21 mouse cellular contexts compared by ENCODE assay signal in genomic region chr1:171385171-171385570, GRCm38 (mm10). TPM values are rescaled to one million over a fixed set of nuclear protein-coding genes. Genes with fewer than 3 reads are reported as not detected.
DNase-seq lines count a peak whose midpoint lies in the region; ATAC-seq and TF ChIP-seq lines count a peak whose summit lies in the region.
"Had no signal": no experiment of that assay in that cellular context is flagged by ENCODE, and none has a peak within 500 bp of the region (broad histone marks: within the 10 kb centered on the region; RNA-seq: fewer than 3 reads in every experiment).

No protein-coding gene starts in this region.

- H3K27ac ChIP-seq in kidney, postnatal 0 days = no peak overlapping the region
- no peak overlapping the region for H3K27ac ChIP-seq in midbrain, postnatal 0 days (ENCODE audit: low read depth, low read length)
- no peak overlapping the region for H3K27ac ChIP-seq in midbrain, embryonic 13.5 days
- H3K27ac ChIP-seq in embryonic fibroblast, embryonic 13.5 days (ENCODE audit: insufficient read depth, low read length) = no peak overlapping the region
- H3K27ac ChIP-seq: embryonic facial prominence, embryonic 15.5 days; heart, embryonic 13.5 days; limb, embryonic 13.5 days; neural tube, embryonic 12.5 days had no signal

- no peaks in the 10 kb centered on the region for H3K36me3 ChIP-seq in kidney, postnatal 0 days (ENCODE audit: insufficient read depth, low read length)
- no peaks in the 10 kb centered on the region for H3K36me3 ChIP-seq in midbrain, postnatal 0 days (ENCODE audit: insufficient read depth, low read length)
- H3K36me3 ChIP-seq in midbrain, embryonic 13.5 days = no peaks in the 10 kb centered on the region
- H3K36me3 ChIP-seq: embryonic facial prominence, embryonic 15.5 days; heart, embryonic 13.5 days; limb, embryonic 13.5 days; neural tube, embryonic 12.5 days had no signal

- peak; percentile 44 for TF ChIP-seq CTCF in kidney, postnatal 0 days (IDR thresholded peaks at IDR 0.05; ENCODE audit: low read depth)
- TF ChIP-seq CTCF in midbrain, postnatal 0 days (IDR thresholded peaks at IDR 0.05) = 0 out of 2 replicates have a peak, but pooled peaks have one; percentile 5
- 0 out of 2 replicates have a peak, but pooled peaks have one; percentile 25 for TF ChIP-seq CTCF in embryonic fibroblast, embryonic 13.5 days (IDR thresholded peaks at IDR 0.05; ENCODE audit: borderline replicate concordance, insufficient read depth, low read length)

- ATAC-seq in kidney, postnatal 0 days (replicated peaks; ENCODE audit: low FRiP score, low read depth) = no peak
- no peak for ATAC-seq in midbrain, postnatal 0 days (ENCODE audit: low FRiP score)
- ATAC-seq in midbrain, embryonic 13.5 days = no peak
- ATAC-seq: CD4-positive, CD25-positive, alpha-beta regulatory T cell, adult 4 months had no signal

- no peak overlapping the region for H3K9ac ChIP-seq in kidney, postnatal 0 days (ENCODE audit: low read depth, low read length)
- H3K9ac ChIP-seq in midbrain, postnatal 0 days (replicated peaks; ENCODE audit: low read length, poor library complexity, severe bottlenecking) = no peak overlapping the region
- H3K9ac ChIP-seq in midbrain, embryonic 13.5 days (replicated peaks) = no peak overlapping the region
- H3K9ac ChIP-seq: embryonic facial prominence, embryonic 15.5 days; heart, embryonic 13.5 days; limb, embryonic 13.5 days; neural tube, embryonic 12.5 days had no signal

- no peak for DNase-seq in kidney, postnatal 0 days (ENCODE audit: low spot score)
- DNase-seq in kidney, adult 9 months = no peak
- DNase-seq in midbrain, postnatal 0 days (ENCODE audit: low spot score) = no peak
- DNase-seq in ovary, postnatal 10 days (ENCODE audit: low spot score) = no peak
- no peak for DNase-seq in gastrocnemius, postnatal 4 days (ENCODE audit: low spot score in 2 of 2)
- DNase-seq: adrenal gland, postnatal 36 days; cerebellum, adult 2 months; cerebellum, postnatal 36 days; heart, adult 11 months; kidney, adult 8-10 months; kidney, postnatal 4 days; thymus, adult 2 months had no signal

- H3K4me2 ChIP-seq in kidney, postnatal 0 days (ENCODE audit: low read length) = no peak overlapping the region
- H3K4me2 ChIP-seq in midbrain, postnatal 0 days (ENCODE audit: low read depth, low read length, poor library complexity, severe bottlenecking) = no peak overlapping the region
- H3K4me2 ChIP-seq in midbrain, embryonic 13.5 days (replicated peaks) = no peak overlapping the region
- H3K4me2 ChIP-seq: embryonic facial prominence, embryonic 15.5 days; heart, embryonic 13.5 days; limb, embryonic 13.5 days; midbrain, embryonic 11.5 days; neural tube, embryonic 12.5 days had no signal

- WGBS in kidney, postnatal 0 days = 69% methylated on average over 9 of the region's 9 CpGs
- 74% methylated on average over 9 of the region's 9 CpGs for WGBS in midbrain, postnatal 0 days
- 69% methylated on average over 9 of the region's 9 CpGs for WGBS in midbrain, embryonic 13.5 days

- H3K27me3 ChIP-seq in kidney, postnatal 0 days (ENCODE audit: insufficient read depth, low read length) = peaks cover 2% of the 10 kb centered on the region; the same call in 1 of the 2 replicates
- no peaks in the 10 kb centered on the region for H3K27me3 ChIP-seq in midbrain, postnatal 0 days (ENCODE audit: insufficient read depth, low read length)
- peaks cover 22% of the 10 kb centered on the region for H3K27me3 ChIP-seq in midbrain, embryonic 13.5 days

- TF ChIP-seq POLR2A in embryonic fibroblast, embryonic 13.5 days (IDR thresholded peaks at IDR 0.05; ENCODE audit: low read depth, low read length) = no peak

- H3K4me1 ChIP-seq in kidney, postnatal 0 days (replicated peaks; ENCODE audit: insufficient read depth, low read length) = peaks cover under 1% of the 10 kb centered on the region; the same call in 1 of the 2 replicates
- no peaks in the 10 kb centered on the region for H3K4me1 ChIP-seq in midbrain, postnatal 0 days (ENCODE audit: insufficient read depth, low read length)
- peaks cover 6% of the 10 kb centered on the region; the same call in 1 of the 2 replicates for H3K4me1 ChIP-seq in midbrain, embryonic 13.5 days (replicated peaks)
- no peaks in the 10 kb centered on the region for H3K4me1 ChIP-seq in embryonic fibroblast, embryonic 13.5 days (ENCODE audit: control insufficient read depth, insufficient read depth, low read length)

- no peaks in the 10 kb centered on the region for H3K9me3 ChIP-seq in kidney, postnatal 0 days (replicated peaks; ENCODE audit: low read length)
- no peaks in the 10 kb centered on the region for H3K9me3 ChIP-seq in midbrain, postnatal 0 days (ENCODE audit: low read length)
- no peaks in the 10 kb centered on the region for H3K9me3 ChIP-seq in midbrain, embryonic 13.5 days
- H3K9me3 ChIP-seq: embryonic facial prominence, embryonic 15.5 days; heart, embryonic 13.5 days; limb, embryonic 13.5 days; neural tube, embryonic 12.5 days had no signal

- no peak overlapping the region for H3K4me3 ChIP-seq in kidney, postnatal 0 days (replicated peaks; ENCODE audit: low read depth, low read length)
- H3K4me3 ChIP-seq in midbrain, postnatal 0 days (ENCODE audit: low read depth, low read length) = no peak overlapping the region
- no peak overlapping the region for H3K4me3 ChIP-seq in midbrain, embryonic 13.5 days (replicated peaks)
- no peak overlapping the region for H3K4me3 ChIP-seq in embryonic fibroblast, embryonic 13.5 days (ENCODE audit: insufficient read depth, low read length)
- H3K4me3 ChIP-seq: embryonic facial prominence, embryonic 15.5 days; heart, embryonic 13.5 days; limb, embryonic 13.5 days; neural tube, embryonic 12.5 days had no signal

RNA-seq across cellular contexts. Expression of gene Arhgap30, which starts 3.6 kb away (rescaled TPM):
- 0.83 and 0.99 TPM in 2 replicates for polyA plus RNA-seq in kidney, postnatal 0 days (2015; fragmentation: Nextera tagmentation; extraction: Ambion mirVana)
- total RNA-seq in midbrain, postnatal 0 days (2014; rRNA removed) = 0.82 and 1.1 TPM in 2 replicates
- polyA plus RNA-seq in midbrain, postnatal 0 days (2015; fragmentation: Nextera tagmentation; extraction: Ambion mirVana) = 0.75 and 0.81 TPM in 2 replicates
- 0.63 TPM in 2 replicates for polyA plus RNA-seq in midbrain, embryonic 13.5 days (2015; fragmentation: Nextera tagmentation; extraction: Ambion mirVana)
- polyA plus RNA-seq in embryonic fibroblast, embryonic 13.5 days (2011; ENCODE audit: insufficient read length, low read depth, missing spikeins) = 0.47 TPM in 1 of 2 replicates, not detected in the other
- total RNA-seq in gastrocnemius, postnatal 4 days (2021) = 1 to 10 TPM; 3.3 to 3.5 TPM

RNA-seq across cellular contexts. Expression of gene Nectin4, which starts 15.3 kb away (rescaled TPM):
- polyA plus RNA-seq in kidney, postnatal 0 days (2015; fragmentation: Nextera tagmentation; extraction: Ambion mirVana) = 3.7 and 3.8 TPM in 2 replicates
- total RNA-seq in midbrain, postnatal 0 days (2014; rRNA removed) = 4.7 and 9.3 TPM in 2 replicates
- polyA plus RNA-seq in midbrain, postnatal 0 days (2015; fragmentation: Nextera tagmentation; extraction: Ambion mirVana) = 4.8 TPM in 2 replicates
- polyA plus RNA-seq in midbrain, embryonic 13.5 days (2015; fragmentation: Nextera tagmentation; extraction: Ambion mirVana) = 0.70 and 0.97 TPM in 2 replicates
- polyA plus RNA-seq in embryonic fibroblast, embryonic 13.5 days (2011; ENCODE audit: insufficient read length, low read depth, missing spikeins) = 0.15 TPM in 1 of 2 replicates, not detected in the other
- total RNA-seq in gastrocnemius, postnatal 4 days (2021) = under 1 TPM; 0.21 to 0.25 TPM
- total RNA-seq: gastrocnemius, adult 8-10 months had no signal

RNA-seq across cellular contexts. Expression of gene Klhdc9, which starts 24.6 kb away (rescaled TPM):
- 5.7 and 6.4 TPM in 2 replicates for polyA plus RNA-seq in kidney, postnatal 0 days (2015; fragmentation: Nextera tagmentation; extraction: Ambion mirVana)
- total RNA-seq in midbrain, postnatal 0 days (2014; rRNA removed) = 4.0 and 4.5 TPM in 2 replicates
- 6.3 and 6.4 TPM in 2 replicates for polyA plus RNA-seq in midbrain, postnatal 0 days (2015; fragmentation: Nextera tagmentation; extraction: Ambion mirVana)
- polyA plus RNA-seq in midbrain, embryonic 13.5 days (2015; fragmentation: Nextera tagmentation; extraction: Ambion mirVana) = 4.2 and 4.6 TPM in 2 replicates
- polyA plus RNA-seq in embryonic fibroblast, embryonic 13.5 days (2011; ENCODE audit: insufficient read length, low read depth, missing spikeins) = not detected in 2 replicates
- under 1 TPM; 0.74 to 0.83 TPM for total RNA-seq in gastrocnemius, postnatal 4 days (2021)
- total RNA-seq: gastrocnemius, adult 8-10 months had no signal

RNA-seq across cellular contexts. Expression of gene Usf1, which starts 25.9 kb away (rescaled TPM):
- polyA plus RNA-seq in kidney, postnatal 0 days (2015; fragmentation: Nextera tagmentation; extraction: Ambion mirVana) = 64.0 and 73.0 TPM in 2 replicates
- total RNA-seq in midbrain, postnatal 0 days (2014; rRNA removed) = 134 and 156 TPM in 2 replicates
- 160 and 167 TPM in 2 replicates for polyA plus RNA-seq in midbrain, postnatal 0 days (2015; fragmentation: Nextera tagmentation; extraction: Ambion mirVana)
- 237 and 239 TPM in 2 replicates for polyA plus RNA-seq in midbrain, embryonic 13.5 days (2015; fragmentation: Nextera tagmentation; extraction: Ambion mirVana)
- polyA plus RNA-seq in embryonic fibroblast, embryonic 13.5 days (2011; ENCODE audit: insufficient read length, low read depth, missing spikeins) = 28.3 and 37.3 TPM in 2 replicates
- 10 to 100 TPM; 43.9 to 48.4 TPM for total RNA-seq in gastrocnemius, postnatal 4 days (2021)

RNA-seq across cellular contexts. Expression of gene Tstd1, which starts 33.5 kb away (rescaled TPM):
- polyA plus RNA-seq in kidney, postnatal 0 days (2015; fragmentation: Nextera tagmentation; extraction: Ambion mirVana) = 3.6 and 4.8 TPM in 2 replicates
- not detected in 2 replicates for total RNA-seq in midbrain, postnatal 0 days (2014; rRNA removed)
- polyA plus RNA-seq in midbrain, postnatal 0 days (2015; fragmentation: Nextera tagmentation; extraction: Ambion mirVana) = 3.1 and 3.9 TPM in 2 replicates
- 11.7 and 13.3 TPM in 2 replicates for polyA plus RNA-seq in midbrain, embryonic 13.5 days (2015; fragmentation: Nextera tagmentation; extraction: Ambion mirVana)
- polyA plus RNA-seq in embryonic fibroblast, embryonic 13.5 days (2011; ENCODE audit: insufficient read length, low read depth, missing spikeins) = 1.9 TPM in 1 of 2 replicates, not detected in the other
- 1 to 10 TPM; 1.1 to 1.3 TPM for total RNA-seq in gastrocnemius, postnatal 4 days (2021)
